Mouse (Mus musculus) forebrain, embryonic 15.5 days (tissue): ENCODE measurements around the gene Hoxb8. TPM values are rescaled to one million over a fixed set of nuclear protein-coding genes. Genes with fewer than 3 reads are reported as not detected.
A peak's percentile ranks its signal among the peaks of the same experiment; 100 is the strongest.

Experiments used
- ATAC-seq: fragments of 200-750 bp; cut with Nextera tagmentation; replicated peaks from 2 replicates; pipeline ENCODE4 v1.8.0; 2017; ENCODE audit warnings: mild to moderate bottlenecking, moderate TSS enrichment, moderate library complexity
- H3K27ac ChIP-seq: fragments of 300-500 bp; sonication (generic); replicated peaks from 2 replicates; pipeline ENCODE4 v1.5.1; 2015; ENCODE audit warnings: mild to moderate bottlenecking, inconsistent platforms
- H3K27me3 ChIP-seq: fragments of 300-500 bp; sonication (generic); 2 replicates; pipeline ENCODE4 v1.6.1; 2015; ENCODE audit warnings: inconsistent platforms
- H3K36me3 ChIP-seq: fragments of 300-500 bp; sonication (generic); 2 replicates; pipeline ENCODE4 v1.6.1; 2015; ENCODE audit warnings: mild to moderate bottlenecking, inconsistent platforms
- H3K4me1 ChIP-seq: fragments of 300-500 bp; sonication (generic); 2 replicates; pipeline ENCODE4 v1.6.1; 2015; ENCODE audit warnings: inconsistent platforms
- H3K4me2 ChIP-seq: fragments of 300-500 bp; sonication (generic); replicated peaks from 2 replicates; pipeline ENCODE4 v1.6.1; 2015; ENCODE audit warnings: mild to moderate bottlenecking, inconsistent platforms
- H3K4me3 ChIP-seq: fragments of 300-500 bp; sonication (generic); 2 replicates; pipeline ENCODE4 v1.5.1; 2015; ENCODE audit warnings: mild to moderate bottlenecking, inconsistent platforms
- H3K9ac ChIP-seq: fragments of 300-500 bp; sonication (generic); replicated peaks from 2 replicates; pipeline ENCODE4 v1.6.1; 2015; ENCODE audit warnings: mild to moderate bottlenecking, inconsistent platforms
- H3K9me3 ChIP-seq: fragments of 300-500 bp; sonication (generic); 2 replicates; pipeline ENCODE4 v1.6.1; 2016; ENCODE audit warnings: inconsistent platforms
- WGBS: fragments of 180-500 bp; shearing (Covaris S2); methylation state at CpG from one replicate; pipeline ENCODE4 v1.1.7; 2015; ENCODE audit warnings: mixed read lengths; 5-methylcytosine and 5-hydroxymethylcytosine counted together
- microRNA counts: library from miRNA; unstranded; fragments of <30 nt; microRNA quantifications from one replicate; lab custom pipeline; 2016
- microRNA-seq: library from miRNA; unstranded; fragments of <30 nt; microRNA quantifications from one replicate; pipeline ENCODE4, GENCODE M21; 2016
- polyA plus RNA-seq: library from polyadenylated mRNA; unstranded; fragments of >200 nt; fragmentation: Nextera tagmentation; extraction: Ambion mirVana; gene quantifications from 2 replicates; pipeline ENCODE4 v1.2.1, GENCODE M21; 2015

Hoxb8 gene
- polyA plus RNA-seq, 1 experiment from 2014 or later = not detected

DNA sequence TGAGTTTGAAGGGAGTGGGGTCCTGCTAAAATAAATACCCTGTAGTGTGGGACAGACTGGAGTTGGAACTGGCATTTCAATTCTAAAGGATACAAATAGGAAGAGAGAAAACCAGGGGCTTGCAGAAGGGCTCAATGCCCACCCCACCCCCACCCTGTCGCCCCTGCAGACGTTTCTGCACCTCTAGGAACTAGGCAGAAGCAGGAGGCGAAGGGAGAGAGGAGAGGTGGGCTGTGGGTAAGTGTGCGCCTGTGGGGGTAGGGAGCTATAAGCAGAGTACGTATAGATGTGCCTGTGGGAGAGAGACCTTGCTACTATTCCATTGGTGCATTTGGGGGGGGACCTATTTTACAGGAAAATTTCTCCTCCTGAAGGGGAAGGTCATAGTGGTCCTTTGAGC lies 46.0 kb downstream of the Hoxb8 start:
- Histone ChIP-seq H3K27ac (no peak overlapping the region), H3K9ac (no peak overlapping the region), H3K9me3 (no peaks in the 10 kb centered on the region), H3K4me2 (no peak overlapping the region), H3K36me3 (no peaks in the 10 kb centered on the region), H3K4me3 (no peak overlapping the region), H3K27me3 (peaks cover 99% of the 10 kb centered on the region), H3K4me1 (no peaks in the 10 kb centered on the region)
- ATAC-seq = no peak
- 0% methylated on average over 5 of the region's 5 CpGs for WGBS

DNA sequence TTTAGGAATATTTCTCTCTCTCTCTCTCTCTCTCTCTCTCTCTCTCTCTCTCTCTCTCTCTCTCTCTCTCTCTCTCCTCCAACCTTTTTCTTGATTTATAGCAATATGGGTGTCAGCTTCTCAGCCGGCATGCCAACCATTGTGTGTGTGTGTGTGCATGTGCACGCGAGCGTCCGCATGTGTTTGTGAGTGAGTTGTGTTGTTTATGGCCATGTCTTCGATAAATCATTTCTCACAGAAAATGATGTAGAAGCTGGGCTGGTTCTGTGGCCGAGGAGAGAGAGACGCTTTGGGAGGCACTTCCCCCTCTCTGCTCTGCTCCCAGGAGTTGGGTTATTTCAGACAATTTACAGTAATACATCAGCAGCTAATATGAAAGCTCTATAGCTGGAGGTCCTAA lies 46.9 kb downstream of the Hoxb8 start:
- Histone ChIP-seq H3K9ac (no peak overlapping the region), H3K9me3 (no peaks in the 10 kb centered on the region), H3K4me1 (no peaks in the 10 kb centered on the region), H3K36me3 (no peaks in the 10 kb centered on the region), H3K27ac (no peak overlapping the region), H3K4me3 (no peak overlapping the region), H3K27me3 (peaks cover 99% of the 10 kb centered on the region), H3K4me2 (no peak overlapping the region)
- WGBS = 8% methylated on average over 8 of the region's 8 CpGs
- ATAC-seq = no peak

- no peaks in the 10 kb centered on the region for H3K36me3 ChIP-seq
- H3K9me3 ChIP-seq = no peaks in the 10 kb centered on the region
- no peak overlapping the region for H3K27ac ChIP-seq
- no peaks in the 10 kb centered on the region for H3K4me1 ChIP-seq
- no peak overlapping the region for H3K4me3 ChIP-seq
- peaks cover 99% of the 10 kb centered on the region for H3K27me3 ChIP-seq
- no peak overlapping the region for H3K9ac ChIP-seq
- no peak for ATAC-seq
- H3K4me2 ChIP-seq = no peak overlapping the region
- 0% methylated on average over 8 of the region's 8 CpGs for WGBS
Measured at GRCm38 (mm10) chr11:96332105-96332504, 50.4 kb downstream of the Hoxb8 start.

DNA sequence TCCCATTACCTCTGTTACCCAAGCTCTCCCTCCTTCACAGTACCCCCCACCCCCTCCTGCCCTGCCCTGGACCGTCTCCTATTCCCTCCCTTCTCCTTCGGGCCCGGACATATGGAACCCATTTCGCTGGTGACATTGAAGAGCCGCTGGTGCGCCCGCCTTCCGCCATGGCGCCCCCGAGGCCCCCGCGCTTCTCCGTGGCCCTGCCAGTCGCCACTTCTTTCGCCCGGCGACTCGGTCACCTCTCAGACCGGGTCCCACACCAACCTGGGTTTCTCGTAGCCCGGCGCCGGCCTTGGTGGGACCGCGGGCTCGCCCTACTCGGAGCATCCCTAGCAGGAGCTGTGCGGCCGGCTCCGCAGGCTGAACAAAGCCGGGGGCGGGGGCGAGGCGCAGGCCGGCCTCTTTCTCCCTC lies 50.9 kb downstream of the Hoxb8 start:
- no peaks in the 10 kb centered on the region for H3K4me1 ChIP-seq
- no peak overlapping the region for H3K4me2 ChIP-seq
- no peak for ATAC-seq
- H3K4me3 ChIP-seq = no peak overlapping the region
- no peak overlapping the region for H3K27ac ChIP-seq
- no peaks in the 10 kb centered on the region for H3K36me3 ChIP-seq
- 2% methylated on average over 35 of the region's 35 CpGs for WGBS
- H3K9ac ChIP-seq = no peak overlapping the region
- no peaks in the 10 kb centered on the region for H3K9me3 ChIP-seq
- H3K27me3 ChIP-seq = peaks cover 99% of the 10 kb centered on the region

GRCm38 (mm10) chr11:96333241-96334001 lies 51.7 kb downstream of the Hoxb8 start:
- H3K9me3 ChIP-seq = no peaks in the 10 kb centered on the region
- no peak overlapping the region for H3K4me3 ChIP-seq
- H3K27me3 ChIP-seq = peaks cover 99% of the 10 kb centered on the region
- no peak overlapping the region for H3K4me2 ChIP-seq
- 2% methylated on average over 17 of the region's 17 CpGs for WGBS
- no peak for ATAC-seq
- H3K27ac ChIP-seq = no peak overlapping the region
- no peaks in the 10 kb centered on the region for H3K36me3 ChIP-seq
- no peak overlapping the region for H3K9ac ChIP-seq
- H3K4me1 ChIP-seq = no peaks in the 10 kb centered on the region

- no peak for ATAC-seq
- no peak overlapping the region for H3K4me3 ChIP-seq
- H3K27me3 ChIP-seq = peaks cover 99% of the 10 kb centered on the region
- no peaks in the 10 kb centered on the region for H3K9me3 ChIP-seq
- H3K27ac ChIP-seq = no peak overlapping the region
- no peaks in the 10 kb centered on the region for H3K36me3 ChIP-seq
- H3K9ac ChIP-seq = no peak overlapping the region
- WGBS = 0% methylated on average over 2 of the region's 2 CpGs
- no peaks in the 10 kb centered on the region for H3K4me1 ChIP-seq
- no peak overlapping the region for H3K4me2 ChIP-seq
Measured at GRCm38 (mm10) chr11:96334002-96334364, 52.3 kb downstream of the Hoxb8 start.

MicroRNAs within 50 kb of the gene (microRNA counts, 519-probe panel; counts per million panel counts)
- microRNA mmu-miR-10a (lab: Ali Mortazavi, UCI) (2,412 counts per million, percentile 49 among the panel's probes with 10 or more counts), microRNA mmu-miR-196a (lab: Ali Mortazavi, UCI) (not detected)

Small RNA genes within 50 kb of the gene (microRNA-seq; reads per million reads assigned to microRNA genes)
- 255 reads per million, percentile 66 among the genes with 10 or more reads in this experiment for gene Mir10a
- not detected for gene Mir196a-1

Other genes with a start within 250 kb of the Hoxb8 start
- gene Snf8, start 247.0 kb upstream of the Hoxb8 start, polyA plus RNA-seq = 136 and 142 TPM in 2 replicates
- gene Ube2z, start 216.5 kb upstream of the Hoxb8 start, polyA plus RNA-seq = 35.1 and 37.2 TPM in 2 replicates
- gene Atp5g1, start 206.2 kb upstream of the Hoxb8 start, polyA plus RNA-seq = 409 and 467 TPM in 2 replicates
- not detected in 2 replicates for gene Calcoco2, start 169.9 kb upstream of the Hoxb8 start, polyA plus RNA-seq
- 0.18 and 0.25 TPM in 2 replicates for gene Ttll6, start 148.1 kb upstream of the Hoxb8 start, polyA plus RNA-seq
- gene Hoxb13, start 87.6 kb upstream of the Hoxb8 start, polyA plus RNA-seq = not detected in 2 replicates
- gene Hoxb9, start 10.4 kb upstream of the Hoxb8 start, polyA plus RNA-seq = not detected in 2 replicates
- not detected in 2 replicates for gene Hoxb7, start 4.7 kb downstream of the Hoxb8 start, polyA plus RNA-seq
- not detected in 2 replicates for gene Hoxb6, start 10.6 kb downstream of the Hoxb8 start, polyA plus RNA-seq
- not detected in 2 replicates for gene Hoxb5, start 21.4 kb downstream of the Hoxb8 start, polyA plus RNA-seq
- gene Hoxb4, start 36.4 kb downstream of the Hoxb8 start, polyA plus RNA-seq = not detected in 2 replicates
- not detected in 2 replicates for gene Hoxb3, start 41.4 kb downstream of the Hoxb8 start, polyA plus RNA-seq
- gene Hoxb2, start 68.6 kb downstream of the Hoxb8 start, polyA plus RNA-seq = not detected in 2 replicates
- gene Hoxb1, start 83.8 kb downstream of the Hoxb8 start, polyA plus RNA-seq = not detected in 2 replicates
- gene Skap1, start 182.7 kb downstream of the Hoxb8 start, polyA plus RNA-seq = 2.7 and 2.8 TPM in 2 replicates